Mouse (Mus musculus) CD4-positive naive resting alpha-beta T cell, adult 57 days (primary cell): ENCODE data around the gene Dna2. TPM values are rescaled to one million over a fixed set of nuclear protein-coding genes. Genes with fewer than 3 reads are reported as not detected.

Experiments used
- total RNA-seq: library from RNA; stranded (reverse); gene quantifications from one replicate; pipeline ENCODE4 v1.2.4, GENCODE M21; 2023

The Dna2 gene
- total RNA-seq: 0.53 TPM

DNA sequence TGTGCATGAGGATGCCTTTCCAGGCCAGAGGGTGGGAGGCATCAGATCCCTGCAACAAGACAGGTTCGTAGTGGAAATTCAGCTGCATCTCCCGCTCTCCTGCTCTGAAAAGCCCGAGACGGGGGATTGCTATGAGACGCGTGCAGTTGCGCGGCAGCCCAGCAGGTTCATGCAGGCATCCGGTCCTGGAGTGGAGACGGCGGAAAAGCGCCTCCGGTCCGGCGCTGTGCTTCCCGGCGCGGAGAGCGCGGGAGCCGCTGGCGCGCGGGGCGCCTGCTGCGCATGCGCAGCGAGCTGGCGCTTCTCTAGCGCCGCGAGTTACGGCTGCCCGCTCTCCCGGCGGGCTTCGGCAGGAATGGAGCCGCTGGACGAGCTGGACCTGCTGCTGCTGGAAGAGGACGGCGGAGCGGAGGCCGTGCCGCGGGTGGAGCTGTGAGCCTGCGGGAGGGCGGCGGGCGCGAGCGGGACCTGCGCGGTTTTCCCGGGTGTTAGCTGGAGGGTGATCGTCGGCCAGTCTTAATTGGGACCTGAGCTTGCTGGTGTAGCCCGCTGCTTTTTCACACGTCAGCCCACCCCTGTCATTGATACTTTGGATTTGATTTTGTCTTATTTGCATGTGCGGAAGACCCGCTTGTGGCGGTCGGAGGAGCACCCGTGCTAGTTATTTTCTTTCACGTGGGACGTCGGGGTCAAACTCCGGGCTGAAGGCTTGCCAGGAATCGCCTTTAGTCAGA, at the start of gene Dna2:
Gene Dna2, plus strand, starts transcription at position 289 of the 734 bp plus-strand sequence.

DNA sequence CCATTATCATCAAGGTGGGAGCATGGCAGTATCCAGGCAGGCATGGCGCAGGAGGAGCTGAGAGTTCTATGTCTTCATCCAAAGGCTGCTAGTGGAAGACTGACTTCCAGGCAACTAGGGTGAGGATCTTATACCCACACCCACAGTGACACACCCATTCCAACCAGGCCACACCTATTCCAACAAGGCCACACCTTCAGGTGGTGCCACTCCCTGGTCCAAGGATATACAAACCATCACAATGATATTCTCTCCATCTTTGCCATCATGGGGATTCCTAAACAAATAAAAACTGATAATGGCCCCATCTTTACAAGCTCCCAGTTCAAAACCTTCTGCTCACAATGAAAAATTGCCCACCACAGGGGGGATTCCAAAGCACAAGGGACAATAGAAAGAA, 37.9 kb upstream of the Dna2 start, which contains the start of gene Tet1:
Gene Tet1, minus strand, starts transcription at position 101 of the 400 bp plus-strand sequence.

DNA sequence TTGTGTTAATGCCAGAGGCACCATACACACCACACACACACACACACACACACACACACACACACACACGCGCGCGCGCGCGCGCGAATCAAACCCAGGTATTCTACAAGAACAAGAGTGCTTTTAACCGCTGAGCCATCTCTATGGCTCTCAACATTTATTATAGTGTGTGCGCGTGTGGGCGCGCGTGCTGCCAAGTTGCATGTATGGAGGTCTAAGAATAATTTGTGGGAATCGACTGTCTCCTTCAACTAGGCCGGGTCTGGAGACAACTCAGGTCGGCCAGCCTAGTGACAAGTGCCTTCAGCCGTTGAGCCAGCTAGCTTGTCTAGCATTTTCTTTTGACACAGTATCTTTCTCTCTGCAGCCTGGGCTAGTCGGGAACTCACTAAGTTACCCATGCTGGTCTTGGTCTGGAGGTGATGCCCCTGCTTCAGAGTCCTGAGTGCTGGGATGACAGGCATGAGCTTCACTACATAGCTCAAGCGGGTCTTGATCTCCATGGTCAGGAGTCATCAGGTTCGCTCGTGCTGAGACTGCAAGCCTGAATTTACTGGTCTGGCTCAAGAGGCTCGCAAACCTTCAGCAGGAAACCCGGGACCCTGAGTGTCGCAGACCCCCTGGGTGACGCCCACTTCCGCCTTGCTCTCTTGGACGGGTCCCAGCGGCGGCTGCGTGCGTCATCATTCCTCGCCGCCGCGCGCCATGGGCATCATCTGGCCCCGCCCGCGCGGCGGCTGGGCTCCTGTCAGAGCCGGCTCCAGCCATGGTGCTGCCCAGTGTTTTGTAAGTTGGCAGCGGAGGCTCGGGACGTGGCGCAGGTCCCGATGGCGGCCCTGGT, 26.7 kb upstream of the Dna2 start, which contains the start of gene Slc25a16:
Gene Slc25a16, plus strand, starts transcription at position 709 of the 841 bp plus-strand sequence.

DNA sequence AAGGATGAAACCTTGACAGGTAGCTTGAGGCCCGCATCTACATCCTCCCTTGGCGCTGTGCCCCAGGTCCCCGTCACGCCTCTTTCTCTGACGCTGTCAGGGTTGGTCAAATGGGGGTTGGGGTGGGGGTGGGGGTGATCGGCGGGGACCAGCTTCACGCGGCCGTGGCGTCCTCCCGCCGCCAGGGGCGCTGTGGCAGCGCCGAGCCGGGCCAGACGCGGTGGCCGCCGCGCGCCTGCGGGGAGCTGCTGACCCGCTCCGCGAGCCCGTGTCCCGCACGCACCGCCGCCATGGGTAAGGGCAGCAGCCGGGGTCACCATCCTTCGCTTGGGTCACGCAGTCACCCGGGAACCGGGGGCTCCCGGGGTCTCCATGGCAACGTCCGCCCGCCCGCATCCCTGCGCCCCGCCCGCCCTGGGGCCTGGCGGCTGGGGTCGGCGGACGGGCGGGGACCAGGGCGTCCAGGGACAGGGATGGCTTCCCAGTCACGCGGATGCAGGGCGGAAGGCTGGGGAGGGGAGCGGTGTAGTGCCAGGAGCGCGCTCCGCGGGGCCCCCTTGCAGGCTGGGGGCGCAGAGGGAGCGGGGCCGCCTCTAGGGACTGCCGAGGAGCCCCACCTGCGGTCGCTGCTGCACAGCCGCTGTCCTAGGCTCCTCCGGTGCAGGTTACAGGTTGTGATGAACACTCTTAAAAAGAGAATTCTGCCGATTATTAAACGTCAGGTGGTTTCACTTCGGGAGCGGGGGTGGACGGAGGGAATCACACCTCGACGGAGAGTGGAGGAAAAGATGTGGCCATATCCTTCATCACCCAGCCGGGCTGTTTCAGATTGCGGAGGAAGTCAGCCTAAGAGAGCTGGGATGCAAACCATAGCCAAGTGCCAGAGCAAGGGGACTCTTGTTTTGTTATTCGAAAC, 33.5 kb downstream of the Dna2 start, which contains the start of gene Rufy2:
Gene Rufy2, plus strand, starts transcription at position 185 of the 916 bp plus-strand sequence.

Other genes starting within 250 kb of the Dna2 start
- gene Stox1, start 220.9 kb upstream of the Dna2 start, total RNA-seq: 0.21 TPM
- 130 TPM for gene Ccar1, start 154.7 kb upstream of the Dna2 start, total RNA-seq
- 28.6 TPM for gene Tet1, start 38.0 kb upstream of the Dna2 start, total RNA-seq
- 9.8 TPM for gene Slc25a16, start 26.4 kb upstream of the Dna2 start, total RNA-seq
- 46.1 TPM for gene Rufy2, start 33.2 kb downstream of the Dna2 start, total RNA-seq
- 85.5 TPM for gene Hnrnph3, start 77.2 kb downstream of the Dna2 start, total RNA-seq
- 2.3 TPM for gene Pbld2, start 77.3 kb downstream of the Dna2 start, total RNA-seq
- not detected for gene Pbld1, start 113.1 kb downstream of the Dna2 start, total RNA-seq
- gene Atoh7, start 152.6 kb downstream of the Dna2 start, total RNA-seq: not detected